Mouse (Mus musculus) monocyte, adult 5-6 weeks (primary cell): ENCODE measurements around the gene Cyp24a1. TPM values are rescaled to one million over a fixed set of nuclear protein-coding genes. Genes with fewer than 3 reads are reported as not detected.
A peak's percentile ranks its signal among the peaks of the same experiment; 100 is the strongest.
"Not testable (repeated sequence)": the region's sequence is repeated elsewhere in the genome, so short reads cannot be mapped to it uniquely, and the experiment has no call there.

Source experiments
- ATAC-seq: fragments of 153-309, 156-312 bp; replicated peaks from 2 replicates; pipeline ENCODE4 v1.8.0; 2017; ENCODE audit warnings: mild to moderate bottlenecking; ENCODE audit not compliant: low TSS enrichment, insufficient number of reproducible peaks, severe bottlenecking, poor library complexity, low FRiP score
- total RNA-seq: library from RNA; stranded (forward); fragments of 200-1000, 200-491, 200-594 nt; gene quantifications from 3 replicates; pipeline ENCODE4 v1.2.3, GENCODE M21; 2017

The Cyp24a1 gene
- total RNA-seq, 1 experiment from 2014 or later: not detected

- ATAC-seq: no peak
These were observed 37.8 kb downstream of the Cyp24a1 start for GRCm38 (mm10) chr2:170459183-170459582.

GRCm38 (mm10) chr2:170453809-170454208, 43.1 kb downstream of the Cyp24a1 start:
- not testable (repeated sequence) for ATAC-seq

DNA sequence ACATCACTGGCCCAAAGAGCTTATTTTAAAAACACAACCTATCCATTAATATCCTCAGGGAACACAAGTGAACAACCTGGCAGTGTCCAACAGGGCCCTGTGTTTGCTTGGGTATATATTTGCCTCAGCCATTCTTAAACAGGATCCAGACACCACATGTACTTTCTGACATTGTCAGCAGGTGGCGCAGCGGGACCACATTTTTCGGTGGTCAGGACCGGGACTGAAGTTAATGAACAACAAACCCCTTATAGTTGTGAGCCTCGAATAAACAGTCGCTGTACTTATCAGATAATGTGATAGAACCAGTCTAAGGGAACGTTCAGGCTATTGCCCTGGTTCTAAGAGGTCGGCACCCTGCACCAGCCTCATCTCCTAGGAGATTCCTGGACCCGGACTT, 46.0 kb downstream of the Cyp24a1 start:
- 0 out of 2 replicates have a peak, but pooled peaks have one; percentile 42 for ATAC-seq

DNA sequence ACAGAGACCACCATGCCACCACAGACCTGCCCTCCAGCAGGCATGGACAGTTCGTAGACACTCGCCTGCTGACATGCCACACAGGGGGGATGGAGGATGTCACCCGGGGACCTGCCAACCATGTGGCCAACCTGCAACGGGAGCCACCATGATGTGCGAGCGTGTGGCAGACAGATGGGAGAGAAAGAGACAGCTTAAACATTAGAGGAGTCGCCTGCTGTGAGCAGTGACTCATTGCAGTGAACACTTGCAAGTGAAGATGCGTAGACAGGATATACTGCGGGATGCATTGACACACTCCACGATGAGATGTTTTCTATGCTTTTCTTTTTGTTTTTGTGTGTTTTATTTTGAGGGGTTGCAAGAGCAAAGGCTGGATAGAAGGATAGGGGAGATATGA, 49.3 kb downstream of the Cyp24a1 start:
- no peak for ATAC-seq

- no peak for ATAC-seq
These were observed 50.0 kb downstream of the Cyp24a1 start for GRCm38 (mm10) chr2:170446843-170447383.

- ATAC-seq: no peak
These were observed 51.1 kb downstream of the Cyp24a1 start for GRCm38 (mm10) chr2:170445861-170446260.

DNA sequence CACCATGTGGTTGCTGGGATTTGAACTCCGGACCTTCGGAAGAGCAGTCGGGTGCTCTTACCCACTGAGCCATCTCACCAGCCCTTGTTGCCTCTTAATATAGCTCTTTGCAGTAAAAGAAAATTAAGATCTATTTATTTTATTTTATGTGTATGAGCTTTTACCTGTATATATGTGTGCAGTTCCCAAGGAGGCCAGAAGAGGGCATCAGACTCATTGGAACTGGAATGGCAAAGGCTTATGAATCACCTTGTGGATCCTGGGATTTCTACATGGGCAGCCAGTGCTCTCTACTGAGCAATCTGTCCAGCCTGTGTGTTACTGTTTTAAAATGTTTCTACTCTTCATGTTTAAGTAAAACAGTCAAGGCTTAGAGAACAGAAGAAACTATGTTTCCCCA, 54.4 kb downstream of the Cyp24a1 start:
- ATAC-seq: no peak

DNA sequence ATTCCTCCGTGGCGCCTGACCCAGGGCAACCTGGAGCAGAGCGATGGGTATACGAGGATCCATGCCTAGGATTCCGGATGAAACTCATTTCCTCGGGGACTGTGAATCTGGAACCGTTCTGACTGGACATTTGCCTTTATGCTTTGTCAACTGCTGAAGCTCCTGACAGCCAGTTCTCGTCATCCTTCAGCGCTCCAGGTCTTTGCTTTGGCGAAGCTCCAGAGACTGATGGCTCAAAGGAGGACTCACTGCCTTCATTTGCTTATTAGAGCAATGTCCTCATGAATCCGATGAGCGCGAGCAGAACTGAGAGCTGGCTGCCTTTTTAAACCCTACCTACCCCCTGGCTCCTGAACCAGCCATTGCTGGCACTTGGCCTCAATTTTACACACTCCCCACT, 58.2 kb downstream of the Cyp24a1 start:
- no peak for ATAC-seq

DNA sequence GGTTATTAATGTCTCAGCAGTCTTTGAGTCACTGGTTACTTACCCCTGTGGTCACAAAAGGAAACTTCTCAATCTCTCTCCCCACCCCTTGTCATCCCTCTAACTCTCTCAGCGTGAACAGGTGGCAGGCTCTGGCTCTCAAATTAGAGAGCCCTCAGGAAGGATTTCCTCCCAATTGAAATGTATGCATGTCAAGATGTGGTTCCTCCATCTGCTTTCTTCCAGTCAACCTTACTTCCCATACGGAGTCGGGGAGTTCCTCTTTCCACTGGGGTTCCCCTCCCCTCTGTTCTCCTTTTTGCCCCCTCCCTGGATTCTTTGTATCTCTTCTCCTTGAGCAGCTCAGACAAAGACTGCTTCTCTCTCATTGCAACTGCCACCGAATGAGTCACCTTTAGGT, 60.7 kb downstream of the Cyp24a1 start:
- ATAC-seq: peak; percentile 73

Other genes with a start within 250 kb of the Cyp24a1 start
- 1.2 to 1.3 TPM in 2 of 3 replicates, not detected in the other for gene Bcas1, start 69.3 kb downstream of the Cyp24a1 start, total RNA-seq
- gene Pfdn4, start 717 bp downstream of the Cyp24a1 start, total RNA-seq: 31.7 to 52.4 TPM (median 43.6 TPM) in 3 replicates
- not detected in 3 replicates for gene 4930470P17Rik, start 104.9 kb upstream of the Cyp24a1 start, total RNA-seq
- gene Dok5, start 234.7 kb upstream of the Cyp24a1 start, total RNA-seq: not detected in 3 replicates